Mouse (Mus musculus) C2C12 (cell line): ENCODE results near the gene Ndufa3.

Experiments
- CEBPB ChIP-seq: IDR thresholded peaks from one replicate; pipeline ENCODE4 v1.6.1; 2011; ENCODE audit warnings: low read depth, mild to moderate bottlenecking, control low read depth, moderate library complexity
- CTCF ChIP-seq: IDR thresholded peaks from one replicate; pipeline ENCODE4 v1.5.1; 2011; ENCODE audit not compliant: control insufficient read depth, insufficient read depth, insufficient read length
- MAX ChIP-seq: IDR thresholded peaks from one replicate; pipeline ENCODE4 v1.6.1; 2011; ENCODE audit warnings: mild to moderate bottlenecking, control low read depth
- MYOD1 ChIP-seq: IDR thresholded peaks from one replicate; pipeline ENCODE4 v1.6.1; 2011; ENCODE audit warnings: low read depth; ENCODE audit not compliant: control insufficient read depth, insufficient read length
- USF1 ChIP-seq: IDR thresholded peaks from one replicate; pipeline ENCODE4 v1.6.1; 2011; ENCODE audit warnings: low read depth, mild to moderate bottlenecking, control low read depth, moderate library complexity

GRCm38 (mm10) chr7:3590550-3590949 lies 26.6 kb upstream of the Ndufa3 start:
- TF ChIP-seq CTCF (no peak), MAX (no peak), USF1 (no peak), MYOD1 (no peak), CEBPB (no peak)
